Mouse (Mus musculus) heart, embryonic 13.5 days (tissue): ENCODE data around the gene Wfdc6b. TPM values are rescaled to one million over a fixed set of nuclear protein-coding genes. Genes with fewer than 3 reads are reported as not detected.

Experiments used
- ATAC-seq: fragments of 200-750 bp; cut with Nextera tagmentation; 2 replicates; pipeline ENCODE4 v1.8.0; 2017; ENCODE audit warnings: moderate TSS enrichment; ENCODE audit not compliant: insufficient number of reproducible peaks, low FRiP score, low TSS enrichment; ENCODE audit errors: extremely low read depth
- H3K27ac ChIP-seq: fragments of 300-500 bp; sonication (generic); replicated peaks from 2 replicates; pipeline ENCODE4 v1.5.1; 2015; ENCODE audit warnings: moderate library complexity, mild to moderate bottlenecking, inconsistent platforms
- H3K27me3 ChIP-seq: fragments of 300-500 bp; sonication (generic); replicated peaks from 2 replicates; pipeline ENCODE4 v1.6.1; 2015; ENCODE audit warnings: mild to moderate bottlenecking, inconsistent platforms
- H3K36me3 ChIP-seq: fragments of 300-500 bp; sonication (generic); 2 replicates; pipeline ENCODE4 v1.6.1; 2015; ENCODE audit warnings: mild to moderate bottlenecking, inconsistent platforms
- H3K4me1 ChIP-seq: fragments of 300-500 bp; sonication (generic); 2 replicates; pipeline ENCODE4 v1.6.1; 2015; ENCODE audit warnings: inconsistent platforms
- H3K4me2 ChIP-seq: fragments of 300-500 bp; sonication (generic); 2 replicates; pipeline ENCODE4 v1.6.1; 2015; ENCODE audit warnings: inconsistent platforms, mild to moderate bottlenecking, moderate library complexity
- H3K4me3 ChIP-seq: fragments of 300-500 bp; sonication (generic); 2 replicates; pipeline ENCODE4 v1.5.1; 2015; ENCODE audit warnings: moderate library complexity, mild to moderate bottlenecking, inconsistent platforms
- H3K9ac ChIP-seq: fragments of 300-500 bp; sonication (generic); 2 replicates; pipeline ENCODE4 v1.6.1; 2015; ENCODE audit warnings: inconsistent platforms, mild to moderate bottlenecking, moderate library complexity
- H3K9me3 ChIP-seq: fragments of 300-500 bp; sonication (generic); 2 replicates; pipeline ENCODE4 v1.6.1; 2016; ENCODE audit warnings: inconsistent platforms
- WGBS: fragments of 180-500 bp; shearing (Covaris S2); methylation state at CpG from one replicate; pipeline ENCODE4 v1.1.7; 2015; ENCODE audit warnings: mixed read lengths; 5-methylcytosine and 5-hydroxymethylcytosine counted together
- polyA plus RNA-seq: library from polyadenylated mRNA; unstranded; fragments of >200 nt; fragmentation: Nextera tagmentation; extraction: Ambion mirVana; gene quantifications from 2 replicates; pipeline ENCODE4 v1.2.1, GENCODE M21; 2015

The Wfdc6b gene
- polyA plus RNA-seq, 1 experiment from 2014 or later: not detected

DNA sequence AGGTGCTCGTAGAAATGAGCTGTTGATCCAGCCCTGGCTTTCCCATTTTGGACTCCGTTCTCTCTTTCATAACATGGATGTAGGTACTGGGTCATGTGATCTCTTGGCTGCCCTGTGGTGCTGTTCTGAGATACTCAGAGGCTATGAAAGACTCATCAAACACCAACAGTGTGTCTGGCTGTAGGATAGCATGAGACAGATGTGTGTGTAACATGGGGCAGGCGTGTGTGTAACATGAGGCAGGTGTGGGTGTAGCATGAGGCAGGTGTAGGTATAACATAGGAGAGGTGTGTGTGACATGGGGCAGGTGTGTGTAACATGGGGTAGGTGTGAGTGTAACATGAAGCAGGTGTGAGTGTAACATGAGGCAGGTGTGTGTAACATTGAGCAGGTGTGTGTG is 2.1 kb downstream of the Wfdc6b start:
- Histone ChIP-seq H3K9ac (no peak overlapping the region), H3K27me3 (peaks cover 3% of the 10 kb centered on the region; the same call in 1 of the 2 replicates), H3K27ac (no peak overlapping the region), H3K36me3 (no peaks in the 10 kb centered on the region), H3K4me2 (no peak overlapping the region), H3K4me1 (no peaks in the 10 kb centered on the region), H3K4me3 (no peak overlapping the region), H3K9me3 (no peaks in the 10 kb centered on the region)
- 76% methylated on average over 3 of the region's 3 CpGs for WGBS
- ATAC-seq: no peak

DNA sequence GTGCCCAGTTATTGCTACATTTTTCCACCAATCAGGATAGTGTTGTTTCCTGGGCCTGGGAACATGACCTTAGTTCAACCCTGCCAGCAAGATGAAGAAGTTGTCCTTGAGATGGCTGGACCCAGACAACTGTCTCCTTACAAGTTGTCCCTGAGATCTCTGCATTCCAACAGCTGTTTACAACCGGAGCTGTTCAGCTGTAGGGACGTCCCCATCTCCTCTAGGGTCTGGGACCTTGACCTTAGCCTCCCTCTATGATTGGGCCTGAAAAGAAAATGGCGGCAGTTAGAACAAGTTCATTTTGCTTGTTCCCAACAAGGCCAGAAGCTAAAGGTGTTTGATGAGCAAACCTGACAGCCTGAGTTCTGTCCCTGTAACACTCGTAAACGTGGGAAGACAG is 5.7 kb downstream of the Wfdc6b start:
- Histone ChIP-seq H3K4me3 (no peak overlapping the region), H3K36me3 (no peaks in the 10 kb centered on the region), H3K27me3 (no peaks in the 10 kb centered on the region; the same call in 1 of the 2 replicates), H3K9ac (no peak overlapping the region), H3K4me1 (no peaks in the 10 kb centered on the region), H3K4me2 (no peak overlapping the region), H3K27ac (no peak overlapping the region), H3K9me3 (no peaks in the 10 kb centered on the region)
- ATAC-seq: no peak
- WGBS: 68% methylated on average over 5 of the region's 5 CpGs

DNA sequence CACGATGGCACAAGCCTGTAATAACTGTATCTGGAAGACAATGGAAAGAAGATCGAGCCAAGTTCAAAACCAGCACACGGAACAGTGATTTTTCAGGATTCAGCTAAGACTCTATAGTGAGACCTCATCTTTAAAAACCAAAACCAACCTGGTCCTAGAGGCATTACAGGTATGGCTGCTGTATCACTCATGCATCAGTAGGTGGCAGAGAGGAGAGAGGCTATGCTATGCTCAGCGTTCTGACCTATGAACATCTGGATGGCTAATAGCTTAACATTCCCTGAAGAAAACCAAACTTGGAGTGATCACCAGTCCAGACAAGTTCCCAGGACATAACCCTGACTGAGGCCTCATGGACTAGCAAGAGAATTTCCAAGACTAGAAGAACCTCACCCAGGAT is 8.5 kb downstream of the Wfdc6b start:
- H3K9me3 ChIP-seq: no peaks in the 10 kb centered on the region
- no peaks in the 10 kb centered on the region for H3K27me3 ChIP-seq
- no peak overlapping the region for H3K27ac ChIP-seq
- H3K4me1 ChIP-seq: no peaks in the 10 kb centered on the region
- WGBS: 70% methylated on average over 4 of the region's 4 CpGs
- no peak overlapping the region for H3K9ac ChIP-seq
- no peak overlapping the region for H3K4me3 ChIP-seq
- no peak overlapping the region for H3K4me2 ChIP-seq
- no peaks in the 10 kb centered on the region for H3K36me3 ChIP-seq
- ATAC-seq: no peak

DNA sequence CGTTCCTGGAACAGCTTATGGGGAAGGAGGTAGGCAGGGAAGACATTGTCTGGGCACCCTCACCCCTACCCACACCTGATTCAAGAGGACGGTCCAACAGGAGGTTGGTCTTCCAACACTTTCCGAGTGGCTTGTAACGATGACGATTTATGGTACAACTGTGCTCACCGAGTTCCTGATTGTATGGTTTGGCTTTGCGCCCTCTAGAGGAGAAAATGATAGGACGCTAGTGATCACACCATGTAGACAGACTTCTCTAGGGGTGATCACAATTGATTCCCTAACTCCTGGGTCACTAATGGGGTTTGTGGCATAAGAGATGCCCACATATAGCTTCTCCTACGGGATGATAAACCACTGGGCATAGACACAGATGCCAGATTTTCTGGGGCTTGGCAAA is 21.9 kb downstream of the Wfdc6b start:
- H3K27ac ChIP-seq: no peak overlapping the region

DNA sequence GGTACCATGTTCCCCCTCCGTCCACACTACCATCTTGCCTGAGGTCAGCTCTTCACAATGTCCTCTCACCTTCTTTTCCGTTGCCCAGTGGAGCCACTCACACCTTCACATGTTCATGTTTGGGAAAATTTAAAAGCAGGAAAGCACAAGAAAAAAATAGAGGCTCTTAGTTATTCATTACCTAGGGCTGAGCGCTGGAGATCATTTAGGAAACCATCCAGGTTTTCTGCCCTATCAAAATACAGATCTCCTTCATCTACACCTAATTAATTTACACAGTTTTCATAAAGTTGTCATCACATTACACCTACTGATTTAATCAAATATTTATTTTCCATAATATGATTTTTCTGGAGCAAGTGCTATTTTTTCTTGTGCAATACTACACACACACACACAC is 25.4 kb downstream of the Wfdc6b start, which contains the start of gene Wfdc16:
Gene Wfdc16, minus strand, starts transcription at position 101 of the 400 bp plus-strand sequence.
- no peak within 1 kb of the TSS for H3K27ac ChIP-seq
- H3K4me2 ChIP-seq: no peak within 1 kb of the TSS
- peaks cover 4% of the 10 kb centered on the region; the same call in 1 of the 2 replicates for H3K9me3 ChIP-seq
- ATAC-seq: no peak
- WGBS: 75% methylated on average over 3 of the region's 3 CpGs
- H3K27me3 ChIP-seq: no peaks in the 10 kb centered on the region
- no peaks in the 10 kb centered on the region for H3K4me1 ChIP-seq
- H3K9ac ChIP-seq: no peak within 1 kb of the TSS
- no peaks in the 10 kb centered on the region for H3K36me3 ChIP-seq
- H3K4me3 ChIP-seq: no peak within 1 kb of the TSS

More for the DNA sequence above, 21.9 kb downstream of the Wfdc6b start:
- ATAC-seq: no peak
- 73% methylated on average over 9 of the region's 9 CpGs for WGBS
- Histone ChIP-seq H3K4me1 (no peaks in the 10 kb centered on the region), H3K36me3 (no peaks in the 10 kb centered on the region), H3K4me2 (no peak overlapping the region), H3K9ac (no peak overlapping the region), H3K9me3 (peaks cover 4% of the 10 kb centered on the region; the same call in 1 of the 2 replicates), H3K27me3 (no peaks in the 10 kb centered on the region), H3K4me3 (no peak overlapping the region)

DNA sequence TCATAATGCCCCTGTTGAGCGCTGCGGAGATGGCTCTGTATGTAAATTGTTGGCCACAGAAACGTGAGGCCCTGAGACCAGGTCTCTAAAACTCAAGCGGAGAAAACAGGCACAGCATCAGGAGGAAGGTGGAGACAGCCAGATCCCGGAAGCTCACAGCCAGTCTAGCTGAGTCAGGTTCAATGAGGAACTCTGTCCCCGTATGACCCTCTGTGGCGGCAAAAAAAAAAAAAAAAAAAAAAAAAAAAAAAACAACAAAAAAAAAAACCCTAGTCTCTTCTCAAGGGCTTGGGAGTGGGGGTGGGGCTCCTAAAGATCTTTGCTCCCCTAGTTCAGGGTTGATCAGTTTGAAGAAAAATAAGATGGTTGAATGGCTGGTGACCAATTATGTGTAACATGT is 27.8 kb downstream of the Wfdc6b start:
- no peak overlapping the region for H3K4me2 ChIP-seq
- ATAC-seq: no peak
- no peak overlapping the region for H3K9ac ChIP-seq
- H3K9me3 ChIP-seq: peaks cover 4% of the 10 kb centered on the region; the same call in 1 of the 2 replicates
- no peaks in the 10 kb centered on the region for H3K36me3 ChIP-seq
- no peaks in the 10 kb centered on the region for H3K27me3 ChIP-seq
- no peak overlapping the region for H3K4me3 ChIP-seq
- H3K4me1 ChIP-seq: no peaks in the 10 kb centered on the region
- 59% methylated on average over 7 of the region's 7 CpGs for WGBS
- H3K27ac ChIP-seq: no peak overlapping the region

DNA sequence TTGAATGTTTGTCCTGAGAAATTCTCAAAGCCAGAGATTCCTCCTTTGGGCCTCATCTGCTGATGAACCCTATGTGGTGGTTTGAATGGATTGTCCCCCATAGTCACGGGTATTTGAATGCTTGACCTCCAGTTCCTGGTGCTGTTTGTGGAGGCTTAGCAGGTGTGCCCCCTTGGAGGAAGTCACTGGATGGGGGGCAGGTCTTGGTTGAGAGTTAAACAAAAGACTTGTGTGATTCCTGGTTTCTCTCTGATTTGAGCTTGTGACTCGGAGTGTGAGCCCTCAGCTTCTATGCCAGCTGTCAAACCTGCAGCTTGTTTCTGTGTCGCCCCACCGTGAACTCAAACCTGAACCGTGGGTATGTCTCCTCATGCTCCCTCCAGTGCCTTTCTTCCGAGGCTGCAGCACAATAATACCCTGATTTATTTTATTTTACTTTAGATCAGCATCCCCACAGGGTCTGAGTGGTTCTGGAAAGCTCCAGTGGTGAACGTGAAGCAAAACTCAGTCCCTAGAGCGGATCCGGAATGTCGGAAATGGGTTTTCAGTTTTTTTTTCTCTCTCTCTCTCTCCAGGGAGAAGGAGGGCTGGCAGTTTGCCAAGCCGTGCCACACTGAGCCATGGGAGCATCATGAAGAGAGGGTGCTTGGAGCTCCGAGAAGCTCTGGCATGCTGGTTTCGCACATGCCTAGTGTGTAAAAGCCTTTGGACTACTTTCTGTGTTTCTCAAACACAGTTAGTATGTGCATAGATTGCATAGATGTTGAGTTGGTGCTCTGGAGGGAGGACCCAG is 28.8 kb downstream of the Wfdc6b start:
- 74% methylated on average over 13 of the region's 13 CpGs for WGBS
- no peak for ATAC-seq
- H3K27ac ChIP-seq: no peak overlapping the region

DNA sequence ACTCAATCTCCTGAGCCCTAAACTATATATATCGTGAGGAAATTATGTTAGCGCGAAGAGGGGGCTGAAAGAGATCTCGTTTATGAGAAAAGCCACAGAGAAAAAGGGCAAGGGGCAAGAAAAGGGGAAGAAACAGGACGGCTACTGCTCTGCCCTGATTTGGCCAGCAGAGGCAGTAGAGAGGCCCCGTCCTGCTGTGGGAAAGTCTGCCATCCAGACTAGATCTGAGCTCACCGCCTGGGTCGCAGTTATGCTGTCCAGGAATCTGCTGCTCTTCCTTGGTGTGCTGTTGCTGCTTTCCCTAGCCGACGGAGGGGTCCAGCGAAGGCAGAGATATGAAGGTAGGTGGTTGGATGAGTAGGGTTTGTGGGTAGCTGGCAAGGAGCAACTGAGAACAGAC is 42.5 kb downstream of the Wfdc6b start, which contains the start of gene Wfdc10:
Gene Wfdc10, plus strand, starts transcription at position 189 of the 400 bp plus-strand sequence.
- Histone ChIP-seq H3K4me1 (no peaks in the 10 kb centered on the region), H3K4me3 (no peak within 1 kb of the TSS), H3K36me3 (no peaks in the 10 kb centered on the region), H3K27ac (no peak within 1 kb of the TSS), H3K9me3 (no peaks in the 10 kb centered on the region), H3K4me2 (no peak within 1 kb of the TSS), H3K27me3 (peaks cover 11% of the 10 kb centered on the region), H3K9ac (no peak within 1 kb of the TSS)
- no peak for ATAC-seq
- 16% methylated on average over 11 of the region's 11 CpGs for WGBS

More for the DNA sequence above, 28.8 kb downstream of the Wfdc6b start:
- Histone ChIP-seq H3K4me2 (no peak overlapping the region), H3K4me1 (no peaks in the 10 kb centered on the region), H3K9me3 (peaks cover 4% of the 10 kb centered on the region; the same call in 1 of the 2 replicates), H3K27me3 (no peaks in the 10 kb centered on the region), H3K4me3 (no peak overlapping the region), H3K36me3 (no peaks in the 10 kb centered on the region), H3K9ac (no peak overlapping the region)

DNA sequence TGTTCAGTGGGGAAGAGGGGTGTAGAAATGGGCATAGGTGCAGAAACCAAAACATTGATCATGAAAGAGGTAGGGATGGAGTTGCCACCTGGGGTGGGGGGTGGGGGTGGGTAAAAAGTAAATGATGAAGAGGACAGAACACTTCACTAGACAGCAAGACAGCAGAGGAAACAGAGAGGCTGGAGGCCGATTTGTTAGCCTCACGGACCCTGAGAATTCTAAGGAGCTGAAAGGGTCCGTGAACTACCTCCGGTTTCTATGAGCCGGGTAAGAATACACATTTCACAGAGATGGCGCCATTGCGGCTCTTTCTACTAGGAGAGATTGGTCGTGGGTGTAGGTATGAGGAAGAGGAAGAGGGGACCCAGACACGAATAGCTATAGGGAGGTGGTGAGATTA is 43.2 kb downstream of the Wfdc6b start, which contains the start of gene Wfdc9:
Gene Wfdc9, minus strand, starts transcription at position 101 of the 400 bp plus-strand sequence.
- Histone ChIP-seq H3K4me3 (no peak within 1 kb of the TSS), H3K4me1 (no peaks in the 10 kb centered on the region), H3K27ac (no peak within 1 kb of the TSS), H3K27me3 (peaks cover 11% of the 10 kb centered on the region), H3K9ac (no peak within 1 kb of the TSS), H3K36me3 (no peaks in the 10 kb centered on the region), H3K9me3 (no peaks in the 10 kb centered on the region), H3K4me2 (no peak within 1 kb of the TSS)
- WGBS: 76% methylated on average over 9 of the region's 9 CpGs
- ATAC-seq: no peak

DNA sequence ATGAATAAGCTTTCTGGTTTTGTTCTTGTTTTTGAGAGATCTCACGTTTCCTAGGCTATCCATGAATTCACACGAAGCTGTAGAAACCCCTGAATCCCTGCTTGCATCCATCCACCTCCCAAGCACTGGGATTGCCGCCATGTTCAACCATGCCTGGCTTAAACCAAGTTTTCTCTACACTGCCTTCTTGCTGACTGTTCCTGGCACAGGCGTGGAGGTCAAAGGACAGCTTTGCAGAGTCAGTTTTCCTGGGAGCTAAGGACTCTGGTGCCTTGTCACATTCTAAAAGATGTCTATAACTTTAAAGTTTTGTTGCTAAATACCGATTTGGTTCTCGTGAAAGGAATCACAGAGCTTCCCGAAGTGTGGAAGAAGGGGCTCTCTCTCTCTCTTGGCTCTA is 51.5 kb downstream of the Wfdc6b start:
- Histone ChIP-seq H3K27ac (no peak overlapping the region), H3K4me2 (no peak overlapping the region), H3K4me1 (no peaks in the 10 kb centered on the region), H3K9ac (no peak overlapping the region), H3K4me3 (no peak overlapping the region), H3K36me3 (no peaks in the 10 kb centered on the region), H3K9me3 (0 out of 2 replicates have a peak, but pooled peaks cover 3% of the 10 kb centered on the region), H3K27me3 (no peaks in the 10 kb centered on the region)
- WGBS: 77% methylated on average over 7 of the region's 7 CpGs
- no peak for ATAC-seq
